Mouse (Mus musculus) limb, embryonic 11.5 days (tissue): ENCODE results near the gene Sgms1. TPM values are rescaled to one million over a fixed set of nuclear protein-coding genes. Genes with fewer than 3 reads are reported as not detected.

Experiments used
- ATAC-seq: fragments of 200-750 bp; cut with Nextera tagmentation; 2 replicates; pipeline ENCODE4 v1.8.0; 2017; ENCODE audit warnings: low read depth; ENCODE audit not compliant: insufficient number of reproducible peaks, low FRiP score, low TSS enrichment
- DNase-seq: peaks from one replicate; pipeline ENCODE4 v3.0.0-alpha.2; 2015; ENCODE audit warnings: low spot score
- H3K27ac ChIP-seq: fragments of 300-500 bp; sonication (generic); replicated peaks from 2 replicates; pipeline ENCODE4 v1.5.1; 2014; ENCODE audit warnings: low read depth, mild to moderate bottlenecking, low read length
- H3K27me3 ChIP-seq: fragments of 300-500 bp; sonication (generic); 2 replicates; pipeline ENCODE4 v1.6.1; 2014; ENCODE audit warnings: mild to moderate bottlenecking, low read length, mixed read lengths; ENCODE audit not compliant: control insufficient read depth, insufficient read depth
- H3K36me3 ChIP-seq: fragments of 300-500 bp; sonication (generic); 2 replicates; pipeline ENCODE4 v1.6.1; 2014; ENCODE audit warnings: mild to moderate bottlenecking, low read length, moderate library complexity, mixed read lengths; ENCODE audit not compliant: control insufficient read depth, insufficient read depth
- H3K4me1 ChIP-seq: fragments of 300-500 bp; sonication (generic); 2 replicates; pipeline ENCODE4 v1.6.1; 2014; ENCODE audit warnings: low read length, mixed read lengths; ENCODE audit not compliant: control insufficient read depth, insufficient read depth
- H3K4me2 ChIP-seq: fragments of 300-500 bp; sonication (generic); 2 replicates; pipeline ENCODE4 v1.6.1; 2014; ENCODE audit warnings: low read depth, mild to moderate bottlenecking, moderate library complexity; ENCODE audit not compliant: severe bottlenecking
- H3K4me3 ChIP-seq: fragments of 300-500 bp; sonication (generic); 2 replicates; pipeline ENCODE4 v1.5.1; 2014; ENCODE audit warnings: low read depth, low read length
- H3K9ac ChIP-seq: fragments of 300-500 bp; sonication (generic); 2 replicates; pipeline ENCODE4 v1.6.1; 2014; ENCODE audit warnings: mild to moderate bottlenecking, low read length
- H3K9me3 ChIP-seq: fragments of 300-500 bp; sonication (generic); 2 replicates; pipeline ENCODE4 v1.6.1; 2016; ENCODE audit warnings: low read length; ENCODE audit not compliant: control insufficient read depth
- WGBS: fragments of 180-500 bp; shearing (Covaris S2); extraction: QIAGEN DNeasy Blood & Tissue Kit; methylation state at CpG from one replicate; pipeline ENCODE4 v1.1.7; 2014; 5-methylcytosine and 5-hydroxymethylcytosine counted together
- polyA plus RNA-seq: library from polyadenylated mRNA; unstranded; fragments of >200 nt; fragmentation: Nextera tagmentation; extraction: Ambion mirVana; gene quantifications from 2 replicates; pipeline ENCODE4 v1.2.1, GENCODE M21; 2014

Sgms1 gene
- polyA plus RNA-seq, 1 experiment from 2014 or later = 13.5 TPM

DNA sequence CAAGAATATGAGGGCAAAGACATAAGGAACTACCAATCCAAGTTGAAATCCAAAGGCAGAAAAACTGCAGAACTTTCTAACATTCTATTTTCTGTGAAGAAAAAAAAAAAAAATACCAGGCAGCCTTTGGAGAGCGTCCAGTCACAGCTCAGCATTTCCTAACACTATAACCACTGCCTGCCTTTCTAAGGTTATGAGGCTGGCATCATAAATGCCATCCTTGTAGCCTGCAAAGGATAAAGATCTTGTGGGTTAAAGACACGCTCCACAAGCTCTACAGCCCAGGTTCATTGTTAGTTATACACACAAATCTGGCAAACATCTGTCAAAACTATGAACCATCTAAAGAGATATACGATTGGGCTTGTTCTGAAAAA, 104.1 kb downstream of the Sgms1 start:
- DNase-seq (no peak), ATAC-seq (no peak)
- Histone ChIP-seq H3K4me1 (peaks cover 12% of the 10 kb centered on the region; the same call in 1 of the 2 replicates), H3K4me3 (no peak overlapping the region), H3K27me3 (no peaks in the 10 kb centered on the region), H3K9ac (no peak overlapping the region), H3K36me3 (no peaks in the 10 kb centered on the region), H3K27ac (no peak overlapping the region), H3K9me3 (no peaks in the 10 kb centered on the region), H3K4me2 (no peak overlapping the region)
- WGBS = 74% methylated on average over 3 of the region's 3 CpGs

DNA sequence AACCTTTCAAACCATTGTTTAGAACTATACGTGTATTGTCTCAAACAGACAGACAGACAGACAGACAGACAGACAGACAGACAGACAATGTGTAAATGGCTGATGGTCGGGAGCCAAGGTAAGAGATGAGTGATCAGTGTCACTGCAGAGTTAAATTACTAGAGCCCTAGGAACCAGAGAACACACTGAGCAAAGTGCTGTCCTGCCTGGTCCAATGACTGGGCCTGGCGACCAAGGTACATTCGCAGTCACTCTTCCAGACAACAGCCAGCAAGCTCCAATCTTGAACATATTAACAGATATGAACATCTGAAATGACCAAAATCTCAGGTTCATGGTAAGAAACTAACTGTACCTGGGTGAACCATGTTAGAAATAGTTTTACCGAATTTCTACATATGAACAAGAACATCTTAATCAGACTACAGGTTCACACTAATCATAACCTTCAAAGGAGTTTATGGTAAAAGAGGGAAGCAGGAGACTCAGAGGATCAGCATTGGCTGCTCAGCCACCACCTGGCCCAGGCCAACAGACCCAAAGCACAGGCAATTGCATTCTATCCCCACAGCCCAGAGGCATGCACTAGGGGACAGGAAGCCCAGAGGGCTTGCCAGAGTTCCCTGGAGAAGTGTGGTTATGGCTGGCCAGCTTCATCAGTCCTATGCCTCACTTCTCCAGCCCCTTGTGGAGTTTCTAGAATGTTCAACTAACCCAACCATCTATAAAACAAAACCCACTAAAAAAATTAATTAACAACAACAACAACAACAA, 104.6 kb downstream of the Sgms1 start:
- H3K9ac ChIP-seq = no peak overlapping the region
- H3K4me3 ChIP-seq = no peak overlapping the region
- ATAC-seq (no peak), DNase-seq (no peak)
- H3K9me3 ChIP-seq = no peaks in the 10 kb centered on the region
- 85% methylated on average over 5 of the region's 5 CpGs for WGBS
- H3K36me3 ChIP-seq = no peaks in the 10 kb centered on the region
- no peak overlapping the region for H3K27ac ChIP-seq
- H3K4me2 ChIP-seq = no peak overlapping the region
- H3K27me3 ChIP-seq = no peaks in the 10 kb centered on the region
- peaks cover 12% of the 10 kb centered on the region; the same call in 1 of the 2 replicates for H3K4me1 ChIP-seq

- DNase-seq (no peak), ATAC-seq (no peak)
- Histone ChIP-seq H3K27ac (no peak overlapping the region), H3K4me1 (peaks cover 4% of the 10 kb centered on the region; the same call in 1 of the 2 replicates), H3K36me3 (no peaks in the 10 kb centered on the region), H3K9me3 (no peaks in the 10 kb centered on the region), H3K27me3 (no peaks in the 10 kb centered on the region), H3K4me3 (no peak overlapping the region), H3K4me2 (no peak overlapping the region), H3K9ac (no peak overlapping the region)
- WGBS = 56% methylated on average over 4 of the region's 4 CpGs
These were observed 107.6 kb downstream of the Sgms1 start for GRCm38 (mm10) chr19:32281917-32282316.

GRCm38 (mm10) chr19:32280380-32280779, 109.1 kb downstream of the Sgms1 start:
- H3K4me2 ChIP-seq = no peak overlapping the region
- H3K27ac ChIP-seq = no peak overlapping the region
- 90% methylated on average over 4 of the region's 4 CpGs for WGBS
- no peaks in the 10 kb centered on the region for H3K9me3 ChIP-seq
- no peak overlapping the region for H3K9ac ChIP-seq
- ATAC-seq = no peak
- H3K4me3 ChIP-seq = no peak overlapping the region
- no peaks in the 10 kb centered on the region for H3K27me3 ChIP-seq
- no peaks in the 10 kb centered on the region for H3K36me3 ChIP-seq
- DNase-seq = no peak
- H3K4me1 ChIP-seq = peaks cover 4% of the 10 kb centered on the region; the same call in 1 of the 2 replicates

DNA sequence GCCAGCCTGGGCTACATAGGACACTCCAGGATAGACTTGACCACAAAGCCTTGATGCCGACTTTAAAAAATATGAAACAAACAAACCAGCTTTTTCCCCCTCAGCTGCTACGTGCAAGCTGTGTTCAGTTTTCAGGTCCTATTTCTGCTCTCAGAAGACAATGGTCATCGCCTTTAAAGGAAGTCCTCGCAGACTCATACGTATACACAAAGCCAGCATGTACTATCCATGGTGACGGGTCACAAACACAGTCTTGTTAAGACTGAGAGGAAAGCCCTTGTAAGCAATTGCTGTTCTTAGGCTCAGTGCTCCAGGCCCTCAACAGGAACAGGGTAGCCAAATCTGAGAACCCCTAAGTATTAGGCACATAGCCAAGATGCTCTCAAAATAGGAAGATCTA, 110.1 kb downstream of the Sgms1 start:
- 92% methylated on average over 6 of the region's 6 CpGs for WGBS
- Histone ChIP-seq H3K4me3 (no peak overlapping the region), H3K4me1 (peaks cover 4% of the 10 kb centered on the region; the same call in 1 of the 2 replicates), H3K27me3 (no peaks in the 10 kb centered on the region), H3K36me3 (no peaks in the 10 kb centered on the region), H3K9ac (no peak overlapping the region), H3K9me3 (no peaks in the 10 kb centered on the region), H3K4me2 (no peak overlapping the region), H3K27ac (no peak overlapping the region)
- no peak for ATAC-seq
- DNase-seq = no peak

DNA sequence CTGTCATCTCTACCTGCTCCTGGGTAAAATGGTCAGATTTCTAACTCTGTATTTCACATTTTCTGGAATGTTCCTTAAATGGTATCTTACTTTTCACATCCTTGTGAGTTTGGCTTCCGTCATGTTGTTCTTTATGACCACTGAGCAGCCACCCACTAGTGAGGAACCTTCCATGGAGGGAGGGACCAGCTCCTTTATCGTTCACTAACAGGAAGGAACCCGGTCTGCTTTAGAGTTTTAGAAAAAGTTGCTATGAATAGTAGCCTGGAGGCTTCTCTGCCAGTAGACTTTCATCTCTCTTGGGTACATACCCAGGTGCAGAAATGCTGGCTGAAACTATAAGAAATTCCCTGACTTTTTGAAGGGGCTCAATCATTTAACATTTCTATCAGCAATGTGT, 111.6 kb downstream of the Sgms1 start:
- no peak overlapping the region for H3K4me3 ChIP-seq
- 86% methylated on average over 3 of the region's 3 CpGs for WGBS
- no peak overlapping the region for H3K4me2 ChIP-seq
- H3K27me3 ChIP-seq = no peaks in the 10 kb centered on the region
- no peak overlapping the region for H3K27ac ChIP-seq
- peaks cover 4% of the 10 kb centered on the region; the same call in 1 of the 2 replicates for H3K4me1 ChIP-seq
- no peaks in the 10 kb centered on the region for H3K9me3 ChIP-seq
- no peak for ATAC-seq
- H3K36me3 ChIP-seq = no peaks in the 10 kb centered on the region
- H3K9ac ChIP-seq = no peak overlapping the region
- no peak for DNase-seq

- no peaks in the 10 kb centered on the region for H3K36me3 ChIP-seq
- no peak overlapping the region for H3K4me2 ChIP-seq
- 91% methylated on average over 2 of the region's 2 CpGs for WGBS
- H3K9me3 ChIP-seq = no peaks in the 10 kb centered on the region
- H3K9ac ChIP-seq = no peak overlapping the region
- ATAC-seq (no peak), DNase-seq (no peak)
- H3K4me1 ChIP-seq = peaks cover 4% of the 10 kb centered on the region; the same call in 1 of the 2 replicates
- no peaks in the 10 kb centered on the region for H3K27me3 ChIP-seq
- no peak overlapping the region for H3K4me3 ChIP-seq
- no peak overlapping the region for H3K27ac ChIP-seq
These were observed 112.2 kb downstream of the Sgms1 start for GRCm38 (mm10) chr19:32277287-32277686.

DNA sequence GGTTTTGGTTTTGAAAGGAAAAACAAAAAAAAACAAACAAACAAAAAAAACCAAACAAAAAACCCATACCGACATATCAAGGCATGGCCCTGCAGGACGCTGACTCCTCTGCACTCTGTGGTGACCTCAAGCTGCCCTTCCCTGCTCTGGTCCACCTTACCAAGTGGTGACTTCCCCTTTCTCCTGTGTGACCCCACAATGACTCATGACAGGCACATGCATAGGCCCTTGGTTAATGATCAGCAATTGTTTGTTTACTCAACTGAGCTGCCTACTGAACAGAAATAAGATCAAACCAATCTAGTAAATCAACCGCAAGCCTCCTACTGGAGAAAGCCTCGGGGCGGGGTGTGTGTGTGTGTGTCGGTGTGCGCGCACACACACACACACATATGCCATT, 112.7 kb downstream of the Sgms1 start:
- Histone ChIP-seq H3K27ac (no peak overlapping the region), H3K9ac (no peak overlapping the region), H3K4me3 (no peak overlapping the region), H3K36me3 (no peaks in the 10 kb centered on the region), H3K4me2 (no peak overlapping the region), H3K9me3 (no peaks in the 10 kb centered on the region), H3K27me3 (no peaks in the 10 kb centered on the region), H3K4me1 (peaks cover 4% of the 10 kb centered on the region; the same call in 1 of the 2 replicates)
- ATAC-seq = no peak
- 86% methylated on average over 8 of the region's 8 CpGs for WGBS
- no peak for DNase-seq
